Comparison of ENCODE assay signal across 21 mouse cellular contexts in genomic region chr16:88074716-88075115, GRCm38 (mm10).
DNase-seq lines count a peak whose midpoint lies in the region; TF ChIP-seq lines count a peak whose summit lies in the region.
"Had no signal": no experiment of that assay in that cellular context is flagged by ENCODE, and none has a peak within 500 bp of the region (broad histone marks: within the 10 kb centered on the region; RNA-seq: fewer than 3 reads in every experiment).

No protein-coding gene starts in this region.

- no peak for TF ChIP-seq CTCF in gastrocnemius, adult 2 months (IDR thresholded peaks at IDR 0.05)
- no peak for TF ChIP-seq CTCF in brain, embryonic 14.5 days (IDR thresholded peaks at IDR 0.05; ENCODE audit: borderline replicate concordance, extremely low read depth, insufficient read depth, insufficient read length)

- intact Hi-C loops in gastrocnemius, postnatal 14 days (cut with DNase I; ENCODE audit: low total_unique reads), result no loop called here
- intact Hi-C loops in gastrocnemius, adult 2 months (cut with DNase I), result no loop called here
- intact Hi-C loops in left cerebral cortex, postnatal 4 days (cut with DNase I), result no loop called here
- intact Hi-C loops in left cerebral cortex, postnatal 36 days (cut with DNase I), result no loop called here

- H3K4me3 ChIP-seq in gastrocnemius, adult 2 months, result no peak overlapping the region
- H3K4me3 ChIP-seq: forebrain, embryonic 15.5 days; heart, embryonic 15.5 days; kidney, embryonic 15.5 days; midbrain, embryonic 15.5 days; myocyte; neural tube, embryonic 13.5 days had no signal

- no peak overlapping the region for H3K27ac ChIP-seq in gastrocnemius, adult 2 months
- H3K27ac ChIP-seq: forebrain, embryonic 15.5 days; heart, embryonic 15.5 days; kidney, embryonic 15.5 days; midbrain, embryonic 15.5 days; neural tube, embryonic 13.5 days had no signal

- TF ChIP-seq POLR2A in brain, embryonic 14.5 days (IDR thresholded peaks at IDR 0.05; ENCODE audit: borderline replicate concordance, extremely low read depth, insufficient read depth, insufficient read length, poor library complexity, severe bottlenecking), result no peak

- DNase-seq in adrenal gland, postnatal 10 days, result peak; percentile 59
- no peak for DNase-seq in adrenal gland, adult 18-20 months (ENCODE audit: low spot score in 2 of 2)
- peak; percentile 24 for DNase-seq in gastrocnemius, postnatal 14 days
- DNase-seq in gastrocnemius, adult 2 months, result no peak
- DNase-seq in left cerebral cortex, postnatal 4 days, result peak; percentile 48
- no peak for DNase-seq in left cerebral cortex, postnatal 36 days (ENCODE audit: low spot score in 2 of 2)
- DNase-seq in brain, embryonic 14.5 days (ENCODE audit: low read depth), result peak; percentile 23
- DNase-seq: cerebellum, adult 11-12 months; gastrocnemius, postnatal 36 days; kidney, adult 11 months; kidney, postnatal 36 days; lung, postnatal 4 days; retina, postnatal 1 day; right cerebral cortex, postnatal 4 days; thymus, postnatal 25 days had no signal

Comparison
In these comparisons a context has a peak if more than half of its experiments do, and no peak if none do; other contexts are left out.
1. DNase-seq: peak in adrenal gland, postnatal 10 days (single experiment), gastrocnemius, postnatal 14 days (single experiment), left cerebral cortex, postnatal 4 days (single experiment) and brain, embryonic 14.5 days (single experiment); none in adrenal gland, adult 18-20 months (0 of 2), gastrocnemius, adult 2 months (single experiment) and left cerebral cortex, postnatal 36 days (0 of 2).